Mouse (Mus musculus) ES-E14 (cell line): ENCODE data around the gene Cd82.

Source experiments
- CHD2 ChIP-seq: IDR thresholded peaks from 2 replicates; pipeline ENCODE4 v1.6.1; 2014; ENCODE audit warnings: mild to moderate bottlenecking, low read depth, low read length, inconsistent platforms
- HCFC1 ChIP-seq: IDR thresholded peaks from 2 replicates; pipeline ENCODE4 v1.6.1; 2012; ENCODE audit warnings: low read length, inconsistent platforms, borderline replicate concordance; ENCODE audit not compliant: insufficient read depth
- ZC3H11A ChIP-seq: IDR thresholded peaks from 2 replicates; pipeline ENCODE4 v1.6.1; 2012; ENCODE audit warnings: low read depth, mild to moderate bottlenecking, inconsistent platforms, low read length, borderline replicate concordance
- ZNF384 ChIP-seq: IDR thresholded peaks from 2 replicates; pipeline ENCODE4 v1.6.1; 2012; ENCODE audit warnings: low read depth, low read length, inconsistent platforms

DNA sequence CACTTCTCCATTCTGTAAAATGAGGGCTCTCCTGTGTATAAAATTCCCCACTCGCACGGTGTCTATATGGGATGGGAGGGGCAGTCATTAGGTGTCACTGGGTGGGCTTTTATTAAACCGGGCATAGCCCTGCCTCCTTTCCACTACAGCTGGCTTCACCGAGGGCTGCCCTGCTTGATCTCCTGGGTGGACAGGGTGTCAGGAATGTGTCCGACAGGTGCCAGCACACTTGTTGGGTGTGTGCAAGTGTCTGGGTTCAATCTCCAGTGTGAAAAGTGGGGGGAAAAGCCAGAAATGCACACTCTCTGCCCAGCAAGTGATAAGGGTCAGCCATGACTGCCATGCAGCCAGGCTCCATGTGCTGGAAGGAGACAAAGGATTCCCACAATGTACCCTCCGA, 10.9 kb downstream of the Cd82 start:
- no peak for TF ChIP-seq ZC3H11A
- TF ChIP-seq HCFC1, result no peak
- TF ChIP-seq ZNF384, result no peak
- no peak for TF ChIP-seq CHD2
